ENCODE assay signal across 8 mouse cellular contexts in the genomic region with DNA sequence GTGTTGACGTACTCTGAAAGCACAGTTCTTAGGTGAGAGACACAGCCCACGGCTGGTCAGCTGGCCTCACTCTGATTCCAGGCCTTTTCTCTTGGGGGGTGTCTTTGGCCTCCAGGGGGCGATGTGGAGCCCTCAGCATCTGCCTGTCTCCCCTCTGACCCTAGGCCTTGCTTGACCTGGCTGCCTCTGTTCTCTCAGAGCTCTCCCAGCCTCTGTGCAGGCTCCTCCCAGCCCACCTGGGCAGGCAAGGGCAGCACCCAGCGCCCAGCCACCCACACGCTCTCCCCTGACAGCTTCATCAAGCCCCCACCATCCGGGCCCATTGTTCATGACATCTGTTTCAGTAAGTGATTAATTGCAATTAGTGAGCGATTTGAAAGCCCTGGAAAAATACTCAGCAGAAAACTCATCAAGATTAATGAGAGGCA.
DNase-seq lines count a peak whose midpoint lies in the region; ATAC-seq and TF ChIP-seq lines count a peak whose summit lies in the region.

No protein-coding gene starts in this region.

- no peak overlapping the region for H3K9ac ChIP-seq in hindbrain, embryonic 12.5 days

- peak; percentile 61; the same call in 1 of the 2 replicates for TF ChIP-seq CTCF in testis, adult 2 months (IDR thresholded peaks at IDR 0.05; ENCODE audit: control insufficient read depth, insufficient read depth, insufficient replicate concordance, low read depth, low read length)

- H3K9me3 ChIP-seq in embryonic facial prominence, embryonic 10.5 days = no peaks in the 10 kb centered on the region
- no peaks in the 10 kb centered on the region for H3K9me3 ChIP-seq in hindbrain, embryonic 12.5 days (replicated peaks)

- ATAC-seq in hindbrain, embryonic 12.5 days (ENCODE audit: low FRiP score) = peak; percentile 27; the same call in 1 of the 2 replicates
- no peak for ATAC-seq in frontal cortex, adult (ENCODE audit: low TSS enrichment)

- no peak overlapping the region for H3K4me3 ChIP-seq in embryonic facial prominence, embryonic 10.5 days
- no peak overlapping the region for H3K4me3 ChIP-seq in hindbrain, embryonic 12.5 days
- no peak overlapping the region for H3K4me3 ChIP-seq in testis, adult 2 months (ENCODE audit: control insufficient read depth, low read depth, low read length)

- DNase-seq in kidney, adult 9 months = peak; percentile 63
- DNase-seq in kidney, adult 11 months = no peak
- DNase-seq in NIH3T3 (ENCODE audit: low read depth) = peak; percentile 24
- peak; percentile 71 for DNase-seq in embryonic facial prominence, embryonic 10.5 days (ENCODE audit: low spot score)
- DNase-seq in lung, postnatal 25 days (ENCODE audit: low spot score) = peak; percentile 71

- TF ChIP-seq POLR2A in testis, adult 2 months (IDR thresholded peaks at IDR 0.05; ENCODE audit: control insufficient read depth, low read depth, low read length) = no peak

- H3K27me3 ChIP-seq in embryonic facial prominence, embryonic 10.5 days (replicated peaks; ENCODE audit: low read depth, poor library complexity, severe bottlenecking) = peaks cover 51% of the 10 kb centered on the region
- 0 out of 2 replicates have a peak, but pooled peaks cover 4% of the 10 kb centered on the region for H3K27me3 ChIP-seq in hindbrain, embryonic 12.5 days
- H3K27me3 ChIP-seq in testis, adult 2 months (ENCODE audit: control insufficient read depth, insufficient read depth, low read length) = no peaks in the 10 kb centered on the region

- H3K36me3 ChIP-seq in embryonic facial prominence, embryonic 10.5 days (replicated peaks) = no peaks in the 10 kb centered on the region
- no peaks in the 10 kb centered on the region for H3K36me3 ChIP-seq in hindbrain, embryonic 12.5 days
- no peaks in the 10 kb centered on the region for H3K36me3 ChIP-seq in testis, adult 2 months (ENCODE audit: control insufficient read depth, insufficient read depth, low read length)

- 43% methylated on average over 7 of the region's 7 CpGs for WGBS in embryonic facial prominence, embryonic 10.5 days
- WGBS in hindbrain, embryonic 12.5 days = 29% methylated on average over 7 of the region's 7 CpGs

- no peak overlapping the region for H3K4me2 ChIP-seq in hindbrain, embryonic 12.5 days (replicated peaks)

- peaks cover 69% of the 10 kb centered on the region for H3K4me1 ChIP-seq in embryonic facial prominence, embryonic 10.5 days
- peaks cover 54% of the 10 kb centered on the region for H3K4me1 ChIP-seq in hindbrain, embryonic 12.5 days
- peaks cover 8% of the 10 kb centered on the region for H3K4me1 ChIP-seq in testis, adult 2 months (ENCODE audit: control insufficient read depth, insufficient read depth, low read length)

- peak overlapping the region; percentile 45 for H3K27ac ChIP-seq in embryonic facial prominence, embryonic 10.5 days (replicated peaks)
- H3K27ac ChIP-seq in hindbrain, embryonic 12.5 days = peak overlapping the region; percentile 55
- H3K27ac ChIP-seq in testis, adult 2 months (ENCODE audit: control insufficient read depth, insufficient read depth, low read depth, low read length) = no peak overlapping the region
